Mouse (Mus musculus) thymus, postnatal 0 days (tissue): ENCODE measurements around the gene Vmn1r234. TPM values are rescaled to one million over a fixed set of nuclear protein-coding genes. Genes with fewer than 3 reads are reported as not detected.
A peak's percentile ranks its signal among the peaks of the same experiment; 100 is the strongest.
"Not testable (repeated sequence)": the region's sequence is repeated elsewhere in the genome, so short reads cannot be mapped to it uniquely, and the experiment has no call there.

Source experiments
- DNase-seq: peaks from one replicate; pipeline ENCODE4 v3.0.0-alpha.2; 2015; ENCODE audit warnings: low spot score
- microRNA-seq: library from miRNA; unstranded; fragments of <30 nt; microRNA quantifications from one replicate; pipeline ENCODE4, GENCODE M21; 2016; ENCODE audit warnings: borderline number of aligned reads
- polyA plus RNA-seq: library from polyadenylated mRNA; unstranded; fragments of >200 nt; fragmentation: Nextera tagmentation; extraction: Ambion mirVana; gene quantifications from 2 replicates; pipeline ENCODE4 v1.2.1, GENCODE M21; 2015

Vmn1r234 gene
- not detected in 2 replicates for polyA plus RNA-seq

GRCm38 (mm10) chr17:21225787-21226186, at the start of gene Vmn1r234:
TSS of gene Vmn1r234 (plus strand) at chr17:21226087.
- DNase-seq = no peak

GRCm38 (mm10) chr17:21211081-21211480, 14.8 kb upstream of the Vmn1r234 start:
- DNase-seq = not testable (repeated sequence)

- peak; percentile 61 for DNase-seq
Observed at GRCm38 (mm10) chr17:21231654-21232053, 5.8 kb downstream of the Vmn1r234 start.

GRCm38 (mm10) chr17:21256111-21256510, 30.2 kb downstream of the Vmn1r234 start, which contains the start of gene Vmn1r235:
TSS of gene Vmn1r235 (plus strand) at chr17:21256411.
- no peak for DNase-seq

GRCm38 (mm10) chr17:21272103-21272502, 46.2 kb downstream of the Vmn1r234 start:
- DNase-seq = peak; percentile 80

- no peak for DNase-seq
Observed at GRCm38 (mm10) chr17:21282642-21283041, 56.8 kb downstream of the Vmn1r234 start, which contains the start of gene Vmn1r236. TSS of gene Vmn1r236 (plus strand) at chr17:21282942.

- DNase-seq = no peak
Observed at GRCm38 (mm10) chr17:21284395-21284794, 58.5 kb downstream of the Vmn1r234 start.

Small RNA genes lying within 50 kb of the gene (microRNA-seq; reads per million reads assigned to microRNA genes)
- gene Gm26384 = not detected

Other genes starting within 250 kb of the Vmn1r234 start
- gene Vmn1r233, start 229.6 kb upstream of the Vmn1r234 start, polyA plus RNA-seq = not detected in 2 replicates
- gene Zfp160, start 217.2 kb upstream of the Vmn1r234 start, polyA plus RNA-seq = 13.0 and 14.1 TPM in 2 replicates
- gene Vmn1r235, start 30.3 kb downstream of the Vmn1r234 start, polyA plus RNA-seq = not detected in 2 replicates
- gene Vmn1r236, start 56.9 kb downstream of the Vmn1r234 start, polyA plus RNA-seq = not detected in 2 replicates
- gene Vmn1r237, start 85.8 kb downstream of the Vmn1r234 start, polyA plus RNA-seq = not detected in 2 replicates
- 5.2 and 5.5 TPM in 2 replicates for gene Zfp677, start 157.7 kb downstream of the Vmn1r234 start, polyA plus RNA-seq
- 9.2 and 9.8 TPM in 2 replicates for gene Zfp54, start 197.1 kb downstream of the Vmn1r234 start, polyA plus RNA-seq
- gene Zfp51, start 224.3 kb downstream of the Vmn1r234 start, polyA plus RNA-seq = 22.4 and 23.0 TPM in 2 replicates